Mouse (Mus musculus) macrophage (primary cell): ENCODE data around the gene Nfasc. TPM values are rescaled to one million over a fixed set of nuclear protein-coding genes. Genes with fewer than 3 reads are reported as not detected.

Experiments
- H3K27ac ChIP-seq: fragments of 350-480 bp; formaldehyde crosslinking; 2 replicates; pipeline ENCODE4 v1.9.0; 2021
- H3K36me3 ChIP-seq: fragments of 350-480 bp; formaldehyde crosslinking; 2 replicates; pipeline ENCODE4 v1.9.0; 2021; ENCODE audit errors: inconsistent target
- H3K4me3 ChIP-seq: fragments of 350-480 bp; formaldehyde crosslinking; 2 replicates; pipeline ENCODE4 v1.9.0; 2021; ENCODE audit errors: inconsistent target
- H3K79me2 ChIP-seq: fragments of 350-480 bp; formaldehyde crosslinking; 2 replicates; pipeline ENCODE4 v1.9.0; 2021; ENCODE audit errors: inconsistent target
- WGBS: methylation state at CpG from one replicate; pipeline ENCODE4 v1.1.7; 2026; ENCODE audit warnings: inconsistent platforms; ENCODE audit not compliant: missing documents; 5-methylcytosine and 5-hydroxymethylcytosine counted together
- polyA plus RNA-seq: library from polyadenylated mRNA; stranded (reverse); fragments of 250-400 nt; gene quantifications from 3 replicates; pipeline ENCODE4 v1.2.4, GENCODE M21; 2018; ENCODE audit warnings: inconsistent platforms

Gene Nfasc
- polyA plus RNA-seq, 1 experiment from 2014 or later = not detected

DNA sequence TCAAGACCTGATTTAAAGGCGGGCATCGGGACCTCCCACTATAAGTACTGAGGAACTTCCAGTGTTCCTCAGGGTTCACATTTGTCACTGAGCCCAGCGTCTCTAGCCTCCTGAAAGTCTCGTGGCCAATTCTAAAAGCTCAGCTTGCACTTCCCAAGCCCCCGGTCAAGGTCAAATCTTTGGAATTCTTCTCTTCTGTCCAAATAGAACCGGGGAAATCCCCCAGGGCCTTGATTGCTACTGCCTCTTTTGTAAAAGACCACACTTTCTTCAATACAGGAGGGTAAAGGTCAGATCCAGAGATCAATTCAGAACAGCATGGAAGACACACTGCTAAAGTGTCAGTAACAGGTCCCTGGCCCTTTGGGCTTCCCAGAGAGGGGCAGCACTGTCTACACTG, 145.9 kb downstream of the Nfasc start:
- Histone ChIP-seq H3K79me2 (no peaks in the 10 kb centered on the region), H3K27ac (no peak overlapping the region), H3K36me3 (no peaks in the 10 kb centered on the region), H3K4me3 (no peak overlapping the region)
- 76% methylated on average over 6 of the region's 6 CpGs for WGBS

GRCm38 (mm10) chr1:132594587-132594986, 147.0 kb downstream of the Nfasc start:
- 16% methylated on average over 4 of the region's 4 CpGs for WGBS
- H3K4me3 ChIP-seq = no peak overlapping the region
- no peak overlapping the region for H3K27ac ChIP-seq
- H3K36me3 ChIP-seq = no peaks in the 10 kb centered on the region
- no peaks in the 10 kb centered on the region for H3K79me2 ChIP-seq

GRCm38 (mm10) chr1:132592145-132592544, 149.5 kb downstream of the Nfasc start:
- no peaks in the 10 kb centered on the region for H3K36me3 ChIP-seq
- 61% methylated on average over 5 of the region's 5 CpGs for WGBS
- no peak overlapping the region for H3K4me3 ChIP-seq
- no peak overlapping the region for H3K27ac ChIP-seq
- no peaks in the 10 kb centered on the region for H3K79me2 ChIP-seq

GRCm38 (mm10) chr1:132591399-132591930, 150.1 kb downstream of the Nfasc start:
- H3K27ac ChIP-seq = no peak overlapping the region
- WGBS = 76% methylated on average over 11 of the region's 11 CpGs
- H3K79me2 ChIP-seq = no peaks in the 10 kb centered on the region
- H3K4me3 ChIP-seq = no peak overlapping the region
- no peaks in the 10 kb centered on the region for H3K36me3 ChIP-seq

DNA sequence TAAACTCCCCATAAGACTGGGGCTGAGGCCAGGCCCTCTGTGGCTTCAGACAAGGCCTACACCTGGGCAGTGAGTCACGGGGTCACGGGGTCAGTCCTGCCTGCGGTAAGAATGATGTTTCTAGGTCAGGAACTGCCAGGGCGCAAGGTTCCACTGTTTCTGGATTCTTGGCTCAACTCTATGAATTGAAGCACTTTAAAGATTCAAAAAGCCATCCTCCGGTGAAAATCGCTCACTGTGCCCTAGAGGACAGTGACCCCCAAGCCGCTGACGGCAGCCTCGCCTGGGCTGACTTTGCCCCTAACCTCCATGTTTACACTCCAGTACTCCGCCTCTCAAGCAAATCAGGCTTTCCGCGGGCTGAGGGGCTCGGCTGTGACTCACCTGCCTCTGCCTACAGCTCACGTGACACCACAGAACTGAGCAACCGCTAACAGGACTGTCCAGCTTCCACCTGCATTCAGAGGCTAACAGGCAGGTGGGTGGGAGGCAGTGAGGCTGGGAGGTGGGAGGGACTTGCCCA, 154.9 kb downstream of the Nfasc start:
- no peaks in the 10 kb centered on the region for H3K36me3 ChIP-seq
- H3K4me3 ChIP-seq = no peak overlapping the region
- no peak overlapping the region for H3K27ac ChIP-seq
- 85% methylated on average over 15 of the region's 15 CpGs for WGBS
- H3K79me2 ChIP-seq = no peaks in the 10 kb centered on the region

GRCm38 (mm10) chr1:132585376-132585775, 156.2 kb downstream of the Nfasc start:
- 88% methylated on average over 4 of the region's 4 CpGs for WGBS
- Histone ChIP-seq H3K27ac (no peak overlapping the region), H3K79me2 (no peaks in the 10 kb centered on the region), H3K36me3 (no peaks in the 10 kb centered on the region), H3K4me3 (no peak overlapping the region)

DNA sequence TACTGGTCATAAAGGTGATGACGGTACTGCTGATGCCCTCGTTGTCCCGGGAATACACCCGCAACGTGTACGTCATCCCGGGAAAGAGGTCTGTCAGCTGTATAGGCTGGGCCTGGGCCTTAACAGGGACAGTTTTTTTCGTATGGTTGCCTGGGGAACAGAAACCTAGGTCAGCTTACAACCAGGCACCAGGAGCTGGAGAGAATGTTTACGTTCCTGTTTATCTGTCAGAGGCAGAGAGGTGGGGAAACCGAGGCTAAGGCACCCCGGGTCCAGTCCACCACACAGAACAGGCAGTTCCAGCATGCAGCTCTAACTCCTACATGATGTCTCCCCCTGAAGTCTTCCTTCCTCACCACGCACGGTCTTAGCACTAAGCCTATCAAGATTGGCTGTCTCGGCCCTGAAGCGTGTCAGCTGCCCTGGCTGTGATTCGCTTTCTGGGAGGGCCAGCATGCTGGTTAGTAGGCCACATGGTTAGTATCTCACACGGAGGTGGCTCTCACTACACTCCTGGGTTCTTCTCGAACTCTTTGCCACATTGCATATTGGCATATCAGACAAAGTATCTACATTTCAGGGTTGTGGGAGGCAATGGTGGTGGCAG, 158.5 kb downstream of the Nfasc start:
- H3K27ac ChIP-seq = no peak overlapping the region
- no peaks in the 10 kb centered on the region for H3K36me3 ChIP-seq
- no peak overlapping the region for H3K4me3 ChIP-seq
- H3K79me2 ChIP-seq = no peaks in the 10 kb centered on the region
- 90% methylated on average over 18 of the region's 18 CpGs for WGBS

DNA sequence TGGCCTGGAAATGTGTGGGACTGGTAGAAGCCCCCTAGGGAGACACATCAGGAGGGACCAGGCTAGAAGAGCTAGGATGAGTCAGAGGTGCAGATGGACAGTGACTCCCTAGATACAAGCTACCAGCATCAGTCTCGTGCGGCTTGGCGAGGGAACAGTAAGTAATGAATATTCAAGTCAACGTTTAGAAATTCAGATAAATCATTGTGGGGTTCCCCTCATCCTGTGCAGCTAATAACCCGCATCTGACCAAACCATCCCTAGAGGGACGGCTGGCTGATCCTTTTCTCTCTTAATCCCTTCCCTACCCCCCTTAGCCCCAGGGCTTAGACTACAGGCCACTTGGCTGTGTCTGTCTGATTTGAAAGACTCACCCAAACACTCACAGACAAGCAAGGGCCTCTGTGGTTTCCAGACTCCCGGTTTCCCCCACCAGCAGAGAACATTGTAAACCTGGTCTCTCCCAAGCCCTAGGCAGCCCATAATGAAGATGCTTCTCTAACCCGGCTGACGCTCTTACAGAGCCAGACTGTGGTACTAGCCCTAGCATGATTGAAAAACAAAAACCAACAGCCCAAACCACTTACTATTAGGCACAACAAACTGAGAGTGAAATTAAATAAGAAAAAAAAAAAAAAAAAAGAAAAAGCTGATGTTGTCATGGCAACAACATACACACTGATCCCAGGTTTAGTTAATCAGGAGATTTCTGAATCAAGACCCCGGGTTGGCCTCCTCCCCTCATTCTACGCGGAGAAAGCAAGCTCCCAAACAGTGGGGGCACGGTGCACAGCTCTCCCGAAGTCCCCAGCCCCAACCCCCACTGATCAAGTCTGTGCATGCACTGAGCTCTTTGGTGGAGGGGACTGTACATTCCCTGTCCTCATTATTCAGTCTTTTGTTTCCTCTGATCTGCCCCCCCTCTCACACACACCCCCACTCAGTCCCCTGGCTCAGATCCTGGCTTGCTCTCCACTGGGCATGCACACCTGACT, 159.5 kb downstream of the Nfasc start:
- Histone ChIP-seq H3K27ac (no peak overlapping the region), H3K36me3 (no peaks in the 10 kb centered on the region), H3K4me3 (no peak overlapping the region), H3K79me2 (no peaks in the 10 kb centered on the region)
- 81% methylated on average over 14 of the region's 14 CpGs for WGBS

DNA sequence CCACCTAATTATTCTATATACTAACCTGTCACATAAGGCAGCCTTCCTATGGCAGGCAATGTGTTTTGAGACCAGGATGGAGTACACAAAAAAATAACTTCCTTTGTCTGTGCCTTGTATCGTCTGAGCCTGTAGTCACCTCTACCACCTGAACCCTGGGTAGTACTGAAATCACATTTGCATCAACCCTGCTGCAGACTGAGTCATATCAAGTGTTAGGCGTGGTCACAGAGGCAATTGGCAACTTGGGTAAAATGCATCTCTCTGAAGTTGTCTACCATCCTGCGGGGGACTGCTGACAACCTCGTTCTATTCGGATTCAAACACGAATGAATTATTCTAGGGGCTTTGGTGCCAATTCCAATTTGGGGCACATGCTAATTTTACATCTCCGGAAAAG, 161.5 kb downstream of the Nfasc start:
- H3K4me3 ChIP-seq = no peak overlapping the region
- WGBS = 90% methylated on average over 7 of the region's 7 CpGs
- no peak overlapping the region for H3K27ac ChIP-seq
- H3K36me3 ChIP-seq = no peaks in the 10 kb centered on the region
- no peaks in the 10 kb centered on the region for H3K79me2 ChIP-seq

- Histone ChIP-seq H3K79me2 (no peaks in the 10 kb centered on the region), H3K4me3 (no peak overlapping the region), H3K36me3 (no peaks in the 10 kb centered on the region), H3K27ac (no peak overlapping the region)
- 96% methylated on average over 8 of the region's 8 CpGs for WGBS
These were observed 164.8 kb downstream of the Nfasc start for GRCm38 (mm10) chr1:132576845-132577244.

DNA sequence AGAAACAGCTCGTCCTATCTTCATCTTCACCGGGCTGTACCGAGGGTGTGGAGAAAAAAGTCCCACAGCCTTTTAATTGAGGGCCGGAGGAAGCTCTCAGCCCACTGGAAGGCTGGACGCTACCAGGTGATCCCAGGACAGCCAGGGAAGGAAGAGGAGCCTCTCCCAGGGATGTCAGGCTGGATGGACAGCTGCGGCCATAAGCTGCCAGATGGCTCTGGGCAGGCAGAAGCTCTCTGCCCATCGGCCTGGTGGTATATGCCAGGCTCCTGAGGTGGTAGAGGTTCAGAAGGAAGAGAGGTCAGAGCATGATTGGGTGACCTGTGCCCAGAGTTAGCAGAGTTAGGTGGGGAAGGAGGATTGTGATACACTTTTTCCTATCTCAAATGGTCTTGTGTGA, 168.7 kb downstream of the Nfasc start:
- 91% methylated on average over 7 of the region's 7 CpGs for WGBS
- Histone ChIP-seq H3K36me3 (no peaks in the 10 kb centered on the region), H3K27ac (no peak overlapping the region)

GRCm38 (mm10) chr1:132571613-132572012, 170.0 kb downstream of the Nfasc start:
- no peak overlapping the region for H3K27ac ChIP-seq
- no peak overlapping the region for H3K4me3 ChIP-seq
- WGBS = 100% methylated on average over 1 of the region's 1 CpGs
- no peaks in the 10 kb centered on the region for H3K79me2 ChIP-seq
- H3K36me3 ChIP-seq = no peaks in the 10 kb centered on the region

More for the DNA sequence above, 168.7 kb downstream of the Nfasc start:
- no peak overlapping the region for H3K4me3 ChIP-seq
- H3K79me2 ChIP-seq = no peaks in the 10 kb centered on the region

DNA sequence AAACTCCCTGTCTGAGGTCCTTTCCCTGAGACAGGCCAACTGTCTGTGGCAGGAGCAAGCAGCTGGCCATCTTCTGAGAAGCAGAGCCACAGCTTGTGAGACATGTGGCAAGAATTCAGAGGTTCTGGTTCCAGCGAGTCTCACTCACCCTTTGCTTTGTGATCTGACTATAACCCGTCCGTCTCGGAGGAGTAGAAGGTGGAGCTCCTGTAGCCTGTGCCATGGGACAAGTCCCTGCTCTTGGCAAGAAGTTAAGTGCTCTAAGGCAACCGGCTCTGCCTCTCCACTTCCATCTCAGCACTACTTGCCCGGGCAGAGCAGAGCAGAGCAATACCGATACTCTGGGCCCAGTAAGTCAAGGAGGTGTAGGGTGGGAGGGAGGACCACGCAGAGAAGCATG, 170.7 kb downstream of the Nfasc start:
- H3K27ac ChIP-seq = no peak overlapping the region
- no peak overlapping the region for H3K4me3 ChIP-seq
- H3K36me3 ChIP-seq = no peaks in the 10 kb centered on the region
- 95% methylated on average over 8 of the region's 8 CpGs for WGBS
- H3K79me2 ChIP-seq = no peaks in the 10 kb centered on the region

DNA sequence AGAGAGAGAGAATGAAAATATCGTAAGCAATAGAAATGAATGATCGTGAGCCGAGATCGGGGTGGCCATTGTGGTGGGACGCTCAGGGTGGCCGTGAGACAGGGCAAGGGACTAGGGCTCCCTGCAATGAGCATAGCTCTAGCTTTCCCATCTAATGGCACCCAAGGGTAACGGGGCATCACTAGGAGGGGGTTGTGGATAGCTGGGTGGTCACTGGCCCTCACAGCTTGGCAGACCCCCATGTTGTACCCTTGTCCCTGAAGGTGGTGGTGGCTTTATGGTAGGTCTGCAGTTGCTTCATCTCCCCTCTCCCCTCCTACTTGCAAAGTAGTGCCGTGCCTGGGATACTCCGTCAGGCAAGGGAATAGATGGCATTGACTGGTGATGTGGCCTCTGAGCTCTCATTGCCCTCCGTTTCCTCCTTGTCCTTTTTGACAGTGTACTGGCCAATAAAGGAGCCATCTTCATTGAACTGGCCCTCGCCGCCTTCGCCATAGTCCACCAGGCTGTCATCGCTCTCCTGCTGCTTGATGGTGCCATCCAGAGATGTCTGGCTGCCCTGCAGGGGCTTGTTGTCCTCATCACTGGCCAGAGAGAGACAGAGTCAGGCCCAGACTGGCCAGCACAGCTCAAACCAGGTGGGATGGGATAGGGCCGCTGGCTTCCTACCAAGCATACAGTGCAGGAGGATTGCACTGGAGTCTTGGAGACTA, 171.4 kb downstream of the Nfasc start:
- 93% methylated on average over 15 of the region's 15 CpGs for WGBS
- Histone ChIP-seq H3K36me3 (no peaks in the 10 kb centered on the region), H3K4me3 (no peak overlapping the region), H3K27ac (no peak overlapping the region), H3K79me2 (no peaks in the 10 kb centered on the region)
